Mouse (Mus musculus) erythroblast, adult 5-6 weeks (primary cell): Measurements from ENCODE around the gene Ccdc88c. TPM values are rescaled to one million over a fixed set of nuclear protein-coding genes. Genes with fewer than 3 reads are reported as not detected.
A peak's percentile ranks its signal among the peaks of the same experiment; 100 is the strongest.

Experiments used
- ATAC-seq: replicated peaks from 2 replicates; pipeline ENCODE4 v1.8.0; 2016; ENCODE audit warnings: moderate number of reproducible peaks, mild to moderate bottlenecking, moderate TSS enrichment, inconsistent platforms; ENCODE audit not compliant: poor library complexity, low FRiP score, severe bottlenecking
- total RNA-seq, 2 experiments: library from RNA; stranded (forward) in 1 of 2; stranded (reverse) in 1 of 2; fragments of 150-400 nt in 1 of 2; fragments of 200-764, 138-1000 nt in 1 of 2; gene quantifications; 2 replicates each; pipeline versions ENCODE4 v1.2.3 to v1.2.4; 2015 to 2017; ENCODE audit warnings: low replicate concordance in 2 of 2

Ccdc88c gene
- total RNA-seq, 2 experiments from 2014 or later, result 56.1 to 180 TPM

DNA sequence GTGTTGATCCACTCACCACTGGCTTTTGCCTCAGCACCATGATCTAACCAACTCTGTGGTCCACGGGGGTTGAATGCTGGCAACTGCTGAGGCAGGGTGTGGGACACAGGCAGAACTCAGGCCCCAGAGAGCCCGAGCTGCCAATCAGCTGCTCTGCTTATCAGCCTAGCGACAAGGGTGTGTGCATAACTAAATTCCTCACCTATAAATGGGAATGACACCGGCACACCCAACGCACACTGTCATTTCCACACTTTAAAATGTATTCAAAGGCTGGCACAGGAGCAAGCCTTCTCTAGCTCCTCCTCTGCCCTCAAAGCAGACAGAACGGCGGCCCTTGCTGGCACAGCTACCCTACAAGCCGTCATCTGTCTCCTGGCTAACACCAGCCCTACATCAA lies 46.6 kb downstream of the Ccdc88c start:
- no peak for ATAC-seq

DNA sequence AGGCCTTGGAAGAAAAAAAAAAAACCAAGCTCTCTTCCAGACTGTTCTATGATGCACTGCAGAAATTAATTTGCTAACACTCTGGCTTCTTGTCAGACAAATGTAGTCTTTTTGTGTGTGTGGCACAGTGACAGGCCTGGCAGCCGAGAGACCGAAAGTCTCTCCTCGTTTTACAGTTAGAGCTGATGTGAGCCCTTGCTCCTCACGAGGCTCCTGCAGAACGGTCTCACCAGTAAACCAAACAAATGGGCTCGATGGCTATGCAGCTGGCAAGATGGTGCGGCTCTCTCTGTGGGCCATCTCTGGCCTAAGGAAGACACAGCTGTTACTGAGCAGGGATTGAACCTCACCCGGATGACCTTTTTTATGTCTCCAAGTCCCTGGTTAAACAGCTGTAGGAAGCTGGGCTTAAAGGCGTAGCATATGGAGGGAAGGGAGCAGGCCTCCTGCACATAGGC lies 48.3 kb downstream of the Ccdc88c start:
- ATAC-seq, result no peak

DNA sequence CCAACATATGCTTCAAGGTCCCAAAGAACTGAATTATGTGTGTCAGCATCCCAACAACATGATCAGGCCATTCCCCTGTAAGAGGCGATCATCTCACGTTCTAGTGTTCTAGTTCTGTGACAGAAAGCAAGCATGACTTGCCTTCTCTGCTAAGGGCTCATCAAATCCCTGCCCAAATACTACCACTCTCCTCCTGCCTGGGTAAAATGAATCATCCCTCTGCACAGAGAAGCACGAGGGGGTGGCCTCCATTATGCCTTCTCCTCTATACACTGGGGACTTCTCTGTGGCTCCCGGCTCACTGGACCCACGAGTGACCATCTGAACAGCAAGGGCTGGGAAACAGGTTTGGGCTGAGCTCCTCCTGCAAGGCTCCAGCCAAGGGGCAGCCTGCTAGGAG lies 49.2 kb downstream of the Ccdc88c start:
- no peak for ATAC-seq

DNA sequence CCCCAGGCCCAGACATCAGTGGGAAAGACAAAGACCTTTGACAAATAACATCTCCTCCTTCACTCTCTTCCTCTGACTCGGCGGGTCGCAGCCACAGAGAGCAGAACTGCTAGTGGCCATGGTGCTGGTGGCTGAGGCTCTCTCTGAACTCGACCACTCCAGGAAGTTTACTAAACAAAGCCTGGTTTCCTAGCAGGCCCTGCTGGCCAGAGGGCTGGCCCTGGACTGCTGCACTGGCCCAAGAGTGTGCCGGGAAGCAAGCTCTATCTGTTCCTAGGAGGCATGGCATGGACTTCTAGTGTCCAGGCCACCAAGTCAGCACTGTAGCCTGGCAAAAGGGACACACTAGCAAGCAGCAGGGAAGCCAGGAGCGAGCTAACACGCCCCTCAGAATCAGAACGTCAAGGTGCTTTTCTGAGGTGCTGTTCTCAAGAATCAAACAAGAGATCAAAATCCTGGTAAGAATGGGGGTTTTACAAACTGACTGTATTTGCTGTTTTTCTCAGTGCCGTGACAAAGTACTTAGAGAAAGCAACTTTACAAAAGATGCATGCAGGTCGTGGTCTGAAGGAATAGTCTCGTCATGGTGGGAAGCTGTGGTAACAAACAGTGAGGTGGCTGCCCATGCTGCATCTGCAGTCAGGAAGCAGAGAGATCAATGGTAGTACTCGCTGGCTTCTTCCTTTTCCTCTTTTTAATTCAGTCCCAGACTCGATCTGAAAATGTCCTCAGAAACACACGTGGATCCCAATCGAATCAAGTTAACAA lies 50.7 kb downstream of the Ccdc88c start:
- no peak for ATAC-seq

DNA sequence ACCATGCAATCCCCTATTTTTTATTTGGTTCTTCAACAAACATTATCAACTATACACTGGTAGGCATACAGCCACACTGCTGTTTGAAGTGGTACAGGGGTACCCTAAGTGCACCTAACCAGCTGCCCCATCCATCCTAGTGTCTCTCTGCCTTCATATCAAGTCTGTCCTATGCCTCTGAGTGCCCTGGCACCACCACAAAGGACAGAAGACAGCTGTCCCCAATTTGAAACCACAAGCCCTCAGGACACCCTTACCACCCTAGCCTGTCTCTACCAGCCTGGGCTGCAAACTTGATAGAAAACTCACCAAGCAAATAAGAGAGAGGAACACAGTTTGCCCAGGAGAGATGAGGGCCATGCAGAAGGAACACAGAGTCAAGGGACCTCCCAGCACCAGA lies 51.3 kb downstream of the Ccdc88c start:
- no peak for ATAC-seq

DNA sequence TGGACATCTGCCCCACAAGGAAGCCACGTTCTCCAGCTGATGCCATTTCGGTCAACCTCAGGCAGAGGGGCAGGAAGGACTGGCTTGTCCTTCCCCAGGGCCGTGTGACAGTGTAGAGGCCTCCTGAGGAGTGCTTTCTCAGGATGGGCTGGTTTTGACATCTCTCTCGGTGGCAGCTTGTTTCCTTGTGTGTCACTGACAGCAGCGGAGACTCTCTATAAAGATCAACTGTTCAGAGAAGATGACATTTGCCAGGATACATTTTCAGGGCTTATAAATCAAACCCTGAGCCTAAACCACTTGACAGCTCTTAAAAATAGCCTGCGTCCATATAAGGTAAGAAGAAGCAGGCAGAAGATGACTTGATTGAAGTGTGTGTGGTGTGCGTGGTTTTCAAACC lies 59.0 kb downstream of the Ccdc88c start:
- no peak for ATAC-seq

DNA sequence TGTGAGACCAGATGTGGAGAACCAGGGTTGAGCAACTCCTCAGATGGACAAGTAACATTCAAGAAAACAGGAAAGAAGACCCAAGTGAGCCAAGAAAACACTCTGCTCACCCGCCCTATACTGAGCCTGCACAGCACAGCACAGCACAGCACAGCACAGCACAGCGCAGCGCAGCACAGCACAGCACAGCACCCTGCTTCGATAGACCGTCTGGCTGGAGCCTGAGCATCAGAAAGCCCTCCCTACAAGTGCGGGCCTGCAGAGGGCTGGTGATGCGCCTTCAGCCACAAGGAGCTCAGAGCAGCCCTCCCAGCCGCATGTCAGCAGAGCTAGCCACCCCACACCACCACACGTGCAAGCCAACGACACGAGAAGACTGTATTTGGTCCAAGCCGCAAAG lies 61.5 kb downstream of the Ccdc88c start:
- ATAC-seq, result no peak

DNA sequence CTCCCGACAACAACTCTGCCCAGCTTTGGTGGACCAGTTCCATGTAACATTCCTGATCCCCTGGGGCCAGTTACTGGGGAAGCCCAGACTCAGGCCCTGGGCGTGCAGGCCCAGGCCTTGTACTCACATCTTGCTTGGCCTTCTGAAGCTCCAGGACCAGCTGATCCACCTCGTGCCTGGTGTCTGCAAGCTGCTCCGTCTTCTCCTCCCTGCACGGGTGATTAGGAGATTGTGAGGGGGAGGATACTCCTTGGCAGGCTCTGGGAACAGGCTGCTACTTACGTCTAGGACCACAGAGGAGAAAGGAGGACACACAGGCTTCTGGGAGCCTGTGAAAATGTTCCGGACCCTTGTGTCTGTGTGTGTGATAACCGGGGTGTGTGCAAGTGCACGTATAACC lies 62.6 kb downstream of the Ccdc88c start:
- no peak for ATAC-seq

DNA sequence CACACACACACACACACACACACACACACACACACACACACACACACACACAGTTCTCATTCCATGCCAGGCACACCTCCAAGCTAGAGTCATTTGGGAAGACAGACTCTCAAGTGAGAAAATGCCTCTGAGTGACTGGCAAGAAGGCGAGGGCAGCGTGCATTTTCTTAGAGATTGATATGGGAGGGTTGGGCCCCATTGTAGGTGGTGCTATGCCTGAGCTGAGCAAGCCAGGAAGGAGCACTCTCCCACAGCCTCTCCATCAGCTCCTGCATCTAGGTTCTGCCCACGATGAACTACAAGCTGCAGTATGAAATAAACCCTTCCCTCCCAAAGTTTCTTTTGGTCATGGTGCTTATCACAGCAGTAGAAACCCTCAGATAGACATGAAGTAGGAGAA lies 63.6 kb downstream of the Ccdc88c start:
- ATAC-seq, result no peak

DNA sequence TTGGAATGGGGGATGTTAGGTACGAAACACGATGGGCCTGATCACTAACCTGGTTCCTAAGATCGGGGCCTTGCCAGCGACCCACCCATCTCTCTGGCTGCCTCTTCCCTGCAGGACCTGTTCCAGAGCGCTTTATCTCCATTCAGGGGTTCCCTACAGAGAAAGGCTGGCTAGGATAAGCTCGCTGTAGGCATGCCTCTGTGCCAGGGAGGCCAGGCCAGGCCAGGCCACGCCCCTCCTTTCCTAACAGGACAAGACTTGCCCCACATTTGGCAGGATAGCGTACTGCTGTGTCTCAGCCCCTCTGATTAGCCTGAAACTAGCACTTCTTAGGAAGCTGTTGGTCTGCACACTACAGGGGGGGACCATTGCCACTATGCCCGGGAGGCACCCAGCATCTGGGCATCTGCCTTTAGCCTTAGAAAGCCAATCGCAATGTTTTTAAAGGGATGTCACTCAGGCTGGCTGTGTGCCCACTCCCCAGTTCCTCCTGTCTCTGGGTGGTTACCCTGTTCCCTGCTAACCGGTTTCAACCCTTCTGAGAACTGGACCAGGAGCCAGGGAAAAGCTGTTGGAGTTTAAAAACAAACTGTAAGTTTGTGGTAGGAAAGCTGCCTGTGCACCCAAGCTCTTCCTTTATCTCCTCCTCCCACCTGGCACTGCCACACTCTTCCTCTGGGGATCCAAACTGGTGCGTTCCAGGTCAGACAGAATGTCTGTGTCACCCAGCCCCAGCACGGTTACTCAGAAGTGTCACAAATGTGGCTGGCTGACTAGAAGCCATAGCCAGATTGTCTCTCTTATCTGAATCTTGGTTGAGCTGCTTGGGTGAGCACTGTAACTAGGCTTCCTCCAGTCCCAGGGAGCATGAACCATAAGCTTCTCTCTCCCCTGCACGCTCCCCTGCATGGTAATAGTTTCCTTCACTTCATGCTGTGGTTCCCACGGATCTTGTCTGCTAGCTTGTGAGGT lies 69.9 kb downstream of the Ccdc88c start:
- peak; percentile 57 for ATAC-seq

DNA sequence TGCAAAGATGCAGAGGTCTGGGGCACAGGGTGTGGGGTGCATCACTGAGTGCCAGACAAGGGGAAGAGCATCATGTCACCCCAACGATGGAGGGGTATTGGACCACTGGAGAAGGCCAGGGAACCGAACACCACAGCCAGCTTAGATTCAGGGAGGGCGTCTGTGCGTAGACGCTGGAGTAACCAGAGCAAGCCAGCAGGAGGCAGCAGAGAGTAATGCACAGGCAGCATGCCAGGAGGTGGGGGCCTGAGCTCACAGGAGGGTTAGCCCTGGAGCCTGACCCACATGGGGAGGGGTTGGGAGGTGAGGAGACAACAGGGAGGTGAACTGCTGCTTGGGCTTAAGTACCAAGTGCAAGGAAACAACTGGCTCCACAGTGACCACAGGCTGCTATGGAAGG lies 70.8 kb downstream of the Ccdc88c start:
- peak; percentile 46 for ATAC-seq

DNA sequence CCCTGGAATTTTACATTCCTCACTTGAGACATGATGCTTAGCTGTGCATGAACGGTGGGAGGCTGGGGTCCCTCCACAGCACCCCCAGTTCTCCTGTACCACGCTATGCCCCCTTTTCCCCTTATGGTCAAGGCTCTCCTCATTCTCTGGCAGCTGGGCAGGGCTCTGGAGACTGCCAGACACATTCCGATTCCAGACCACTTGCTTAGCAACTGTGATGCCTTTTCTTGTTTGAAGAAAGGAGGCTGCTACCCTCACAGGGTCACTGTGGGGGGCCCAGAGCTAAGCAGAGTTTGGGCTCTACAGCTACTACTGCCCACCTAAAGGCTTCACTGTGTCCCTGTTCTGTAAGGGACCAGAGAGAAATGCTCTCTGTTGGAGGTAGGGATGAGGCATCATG lies 71.6 kb downstream of the Ccdc88c start:
- ATAC-seq, result no peak

DNA sequence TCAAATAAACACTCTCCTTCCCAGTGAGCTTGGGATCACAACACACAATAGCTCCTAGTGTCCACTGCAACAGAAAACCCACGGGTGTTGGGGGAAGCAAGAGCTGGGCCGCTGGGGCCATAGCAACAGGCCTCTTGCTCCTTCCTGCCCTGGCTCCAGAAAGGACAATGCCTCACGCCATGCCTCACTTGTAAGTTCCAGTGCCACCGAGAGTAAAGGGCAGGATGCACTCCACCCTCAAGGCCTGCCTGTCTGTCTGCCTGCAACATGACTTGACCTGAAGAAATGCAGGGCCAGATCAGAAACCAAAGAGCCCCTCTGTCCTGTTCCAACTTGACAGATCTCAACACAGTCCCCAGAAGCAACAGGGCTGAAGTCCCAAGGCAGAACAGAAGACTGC lies 72.0 kb downstream of the Ccdc88c start:
- no peak for ATAC-seq

DNA sequence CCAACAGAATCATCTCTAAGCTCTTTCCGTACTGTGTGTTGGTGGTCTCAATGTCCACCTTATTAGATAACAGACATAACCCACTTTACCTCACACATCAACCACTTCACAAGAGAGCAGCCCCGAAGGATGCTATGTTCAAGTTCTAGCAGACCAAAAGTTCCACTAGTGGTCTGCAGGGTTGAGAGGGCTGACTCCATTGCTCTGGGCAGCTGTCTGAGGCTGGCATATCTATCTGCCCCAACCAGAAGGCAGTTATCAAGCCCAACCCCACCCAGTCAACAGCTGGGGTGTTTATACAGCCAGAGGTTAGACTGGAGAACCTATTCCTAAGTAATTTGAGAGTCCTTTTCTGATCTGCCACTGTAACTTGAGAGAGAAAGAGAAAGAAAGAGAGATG lies 72.8 kb downstream of the Ccdc88c start:
- peak; percentile 52 for ATAC-seq

DNA sequence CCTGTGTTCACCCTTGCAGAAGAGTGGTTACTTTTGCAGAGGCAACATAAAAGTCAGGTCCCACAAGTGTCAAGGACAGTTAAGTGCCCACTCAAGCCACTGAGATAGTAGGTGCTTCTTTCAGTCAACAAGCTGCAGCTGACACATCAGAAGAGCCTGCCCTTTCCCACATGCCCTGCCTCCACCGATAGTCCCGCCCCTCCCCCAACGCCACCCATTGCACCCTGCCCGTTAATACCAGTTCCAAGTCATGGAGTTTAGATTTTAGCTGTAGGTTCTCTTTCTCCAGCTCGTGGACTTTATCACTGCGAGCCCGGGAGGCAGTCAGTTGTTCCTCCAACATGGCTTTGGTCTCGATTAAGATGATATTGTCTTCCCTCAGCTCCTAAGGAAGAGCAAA lies 74.9 kb downstream of the Ccdc88c start:
- peak; percentile 43 for ATAC-seq

DNA sequence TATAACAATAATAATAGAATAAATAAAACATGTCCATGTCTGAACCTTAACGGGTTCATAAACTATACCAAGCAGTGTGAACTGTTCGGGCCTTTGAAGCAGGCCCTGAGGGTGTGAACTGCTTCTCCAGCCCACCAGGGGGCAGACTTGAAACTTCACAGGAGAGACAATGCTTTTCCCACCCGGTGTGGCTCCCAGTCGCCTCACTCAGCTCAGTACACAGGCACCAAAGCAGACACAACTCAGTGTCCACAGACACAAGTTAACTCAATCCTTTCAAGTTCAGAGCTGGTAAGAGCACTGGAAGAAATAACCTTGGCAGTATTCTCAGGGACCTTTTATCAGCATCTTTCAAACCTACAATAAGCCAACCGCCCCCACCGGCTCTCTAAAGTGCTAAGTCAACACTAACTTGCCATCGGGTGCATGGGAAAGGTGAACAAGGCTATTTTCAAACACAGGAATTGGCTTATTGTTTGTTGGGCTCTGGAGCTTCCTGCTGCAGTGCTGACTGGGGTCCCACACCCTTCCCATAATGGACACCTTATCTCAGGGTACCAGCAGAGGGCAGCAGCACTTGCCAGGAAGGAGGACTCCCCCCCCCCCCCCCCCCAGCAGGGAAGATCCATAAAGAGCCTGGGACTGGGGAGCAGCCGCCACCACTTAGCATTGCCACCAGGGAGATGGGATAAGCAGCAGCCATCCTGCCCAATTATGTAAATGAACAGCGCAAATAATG lies 76.5 kb downstream of the Ccdc88c start:
- ATAC-seq, result 0 out of 2 replicates have a peak, but pooled peaks have one; percentile 34

DNA sequence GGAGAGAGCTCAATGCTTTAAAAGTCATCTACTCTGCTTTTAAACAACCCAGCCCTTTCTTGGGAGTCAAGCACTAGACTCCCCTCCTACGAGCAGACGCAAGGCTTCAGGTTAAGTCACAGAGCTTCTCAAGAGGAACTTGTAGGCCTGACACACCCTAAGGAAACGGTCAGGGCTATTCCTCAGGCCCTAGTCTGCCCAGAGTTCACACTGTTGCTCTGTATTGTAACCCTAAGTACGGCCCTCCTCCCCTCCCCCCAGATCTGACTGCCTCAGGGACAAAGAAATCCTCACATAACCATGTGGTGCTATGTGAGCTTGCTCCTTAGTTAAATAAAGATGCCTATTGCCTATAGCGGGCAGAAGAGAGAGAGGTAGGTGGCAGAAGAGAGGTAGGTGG lies 79.7 kb downstream of the Ccdc88c start:
- ATAC-seq, result no peak

DNA sequence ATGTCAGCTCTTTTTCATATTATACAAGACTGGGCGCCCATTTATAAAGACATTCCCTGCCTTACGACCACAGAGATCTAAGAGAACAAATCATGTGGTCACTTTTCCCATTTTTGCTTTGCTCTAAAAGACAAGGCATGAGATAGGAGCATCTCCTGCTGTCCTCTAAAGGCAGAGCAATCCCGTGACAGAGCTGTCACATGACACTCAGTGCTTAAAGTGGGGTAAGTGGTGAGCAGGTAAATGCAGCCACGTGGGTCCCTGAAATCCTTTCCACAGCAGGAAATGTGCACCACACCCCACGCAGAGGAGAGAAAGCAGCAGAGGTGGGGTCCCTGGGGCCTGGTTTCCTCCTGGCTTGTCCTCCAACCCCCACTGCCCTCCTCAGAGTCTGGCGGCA lies 80.8 kb downstream of the Ccdc88c start:
- no peak for ATAC-seq

DNA sequence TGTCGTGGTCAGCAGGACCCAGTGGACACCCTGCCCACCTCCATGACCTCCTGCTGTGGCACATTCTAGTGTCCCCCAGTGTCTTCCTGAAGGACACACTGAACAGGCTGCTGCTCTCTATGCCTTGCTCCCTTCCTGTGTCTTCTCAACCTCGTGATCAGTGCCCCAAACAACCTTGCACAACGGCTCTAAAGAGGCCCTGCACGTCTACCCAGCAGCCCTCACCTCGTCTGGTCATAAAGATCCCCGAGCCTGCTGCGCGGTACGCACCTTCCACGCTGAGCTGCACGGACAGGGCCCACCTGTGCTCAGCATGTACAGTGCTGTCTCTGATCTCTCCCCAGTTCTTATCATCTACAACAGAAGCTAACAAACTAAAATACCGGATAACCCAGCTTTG lies 82.9 kb downstream of the Ccdc88c start:
- ATAC-seq, result no peak

DNA sequence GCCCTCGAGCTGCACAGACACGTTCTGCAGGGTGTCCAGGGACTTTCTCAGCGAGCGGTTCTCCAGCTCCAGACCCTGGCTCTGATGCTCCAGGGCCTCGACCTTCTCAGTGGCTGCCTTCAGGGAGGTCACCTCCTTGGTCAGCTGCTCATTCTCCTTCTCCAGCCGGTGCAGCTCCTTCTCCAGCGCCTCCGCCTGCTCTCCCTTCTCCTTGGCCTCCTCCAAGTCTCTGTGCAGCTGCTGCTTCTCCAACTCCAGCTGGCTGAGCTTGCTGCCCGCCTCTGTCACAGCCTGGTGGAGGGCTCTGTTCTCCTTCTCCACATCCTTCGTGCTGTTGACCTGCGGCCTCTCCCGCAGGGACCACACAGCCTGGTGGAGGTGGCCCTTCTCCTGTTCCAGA lies 83.4 kb downstream of the Ccdc88c start:
- ATAC-seq, result no peak
